Mouse (Mus musculus) spleen, embryonic (tissue): ENCODE measurements around the gene Nxpe5.

Experiments
- CTCF ChIA-PET: fragments of 350-600 bp; sonication (Branson Sonifier 250); formaldehyde crosslinking; loops from one replicate; lab custom pipeline; 2022; lab: Charles Lee

The Nxpe5 gene

GRCm38 (mm10) chr5:138251144-138251543 lies 25.4 kb downstream of the Nxpe5 start:
- CTCF ChIA-PET: no interaction called here

- CTCF ChIA-PET: interaction anchor here (1.2 kb wide), 1 partner anchor 31 kb away, joined by 3 read pairs; no protein-coding TSS in a partner anchor
Observed at GRCm38 (mm10) chr5:138253061-138253460, 27.4 kb downstream of the Nxpe5 start.

- CTCF ChIA-PET: no interaction called here
Observed at GRCm38 (mm10) chr5:138255353-138256093, 29.8 kb downstream of the Nxpe5 start, which contains the start of gene Lamtor4. Gene Lamtor4 (plus strand): TSS chr5:138255482.

- CTCF ChIA-PET: no interaction called here
Observed at GRCm38 (mm10) chr5:138256094-138256467, 30.4 kb downstream of the Nxpe5 start.

- CTCF ChIA-PET: interaction anchor here (0.7 kb wide), 1 partner anchor 28 kb away, joined by 3 read pairs; no protein-coding TSS in a partner anchor
Observed at GRCm38 (mm10) chr5:138256966-138257584, 31.4 kb downstream of the Nxpe5 start.

DNA sequence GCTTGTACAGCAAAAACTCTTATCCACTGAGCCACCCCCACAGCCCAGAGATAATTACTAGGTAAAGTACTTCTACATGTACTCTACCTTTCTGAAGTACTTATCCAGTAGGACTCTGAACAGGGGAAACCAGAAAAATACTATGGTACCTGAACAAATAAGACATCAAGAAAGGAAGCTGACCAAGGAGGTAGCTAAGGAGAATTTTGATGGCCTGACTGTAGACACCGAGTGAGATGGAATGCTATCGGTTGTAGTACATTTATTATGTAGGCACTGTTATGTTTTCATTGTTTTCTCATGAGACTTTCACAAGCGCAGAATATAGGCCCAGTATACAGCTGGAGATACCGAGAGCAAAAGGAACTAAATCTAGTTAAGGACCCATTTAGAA lies 31.9 kb downstream of the Nxpe5 start:
- CTCF ChIA-PET: interaction anchor here (0.7 kb wide), 1 partner anchor 29 kb away, joined by 3 read pairs; no protein-coding TSS in a partner anchor

DNA sequence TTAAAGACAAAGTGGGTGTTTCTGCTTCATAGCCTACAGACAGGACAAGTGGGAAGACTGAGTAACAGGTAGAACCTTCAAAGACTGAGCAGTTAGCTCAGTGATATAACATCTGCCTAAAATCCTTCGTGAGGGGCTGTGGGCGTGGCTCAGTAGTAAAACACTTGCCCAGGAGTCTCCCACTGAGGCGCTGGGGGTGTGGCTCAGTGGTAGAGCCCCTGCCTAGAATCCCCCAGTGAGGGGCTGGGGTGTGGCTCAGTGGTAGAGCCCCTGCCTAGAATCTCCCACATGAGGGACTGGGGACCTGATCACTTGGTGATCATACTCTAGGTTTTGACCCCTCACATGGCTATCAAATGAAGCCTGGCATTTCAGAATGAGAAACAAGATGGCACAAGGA lies 32.4 kb downstream of the Nxpe5 start:
- CTCF ChIA-PET: interaction anchor here (0.7 kb wide), 1 partner anchor 29 kb away, joined by 3 read pairs; no protein-coding TSS in a partner anchor

DNA sequence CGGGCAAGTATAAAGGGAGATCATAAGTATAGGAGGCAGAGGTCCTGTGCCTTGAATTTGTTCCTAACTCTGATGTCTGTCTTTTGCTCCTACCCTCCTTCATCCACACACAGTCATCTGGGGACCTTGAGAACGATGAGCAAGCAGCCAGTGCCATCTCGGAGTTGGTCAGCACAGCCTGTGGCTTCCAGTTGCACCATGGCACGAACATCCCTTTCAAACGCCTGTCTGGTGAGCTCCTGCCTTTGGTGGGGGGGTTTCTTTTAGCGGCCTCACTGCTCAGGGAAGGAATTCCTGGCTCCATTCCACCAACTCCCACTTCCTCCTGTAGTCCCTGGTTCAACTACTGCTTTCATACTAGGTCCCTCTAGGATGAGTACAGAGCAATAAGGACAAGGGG lies 32.8 kb downstream of the Nxpe5 start:
- CTCF ChIA-PET: no interaction called here

- CTCF ChIA-PET: no interaction called here
Observed at GRCm38 (mm10) chr5:138258993-138259392, 33.3 kb downstream of the Nxpe5 start.

DNA sequence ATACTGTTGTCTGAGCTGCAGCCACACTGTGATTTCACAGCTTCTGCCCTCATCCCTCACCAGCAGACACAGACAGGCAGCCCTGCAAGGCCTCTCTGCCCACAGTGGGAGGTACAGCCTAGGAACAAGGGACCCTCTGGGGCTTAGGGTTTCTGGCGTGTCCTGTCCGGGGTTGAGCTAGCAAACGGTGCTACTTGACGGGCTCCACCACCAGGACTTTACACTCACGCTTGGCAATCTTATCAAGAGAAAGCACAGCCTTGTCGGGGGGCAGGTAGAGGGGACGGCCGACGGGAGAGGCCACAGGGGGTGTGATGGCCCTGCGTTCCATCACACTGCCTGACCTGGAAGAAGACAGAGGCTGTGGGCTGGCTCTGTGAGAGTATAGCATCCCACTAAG lies 34.4 kb downstream of the Nxpe5 start:
- CTCF ChIA-PET: no interaction called here

DNA sequence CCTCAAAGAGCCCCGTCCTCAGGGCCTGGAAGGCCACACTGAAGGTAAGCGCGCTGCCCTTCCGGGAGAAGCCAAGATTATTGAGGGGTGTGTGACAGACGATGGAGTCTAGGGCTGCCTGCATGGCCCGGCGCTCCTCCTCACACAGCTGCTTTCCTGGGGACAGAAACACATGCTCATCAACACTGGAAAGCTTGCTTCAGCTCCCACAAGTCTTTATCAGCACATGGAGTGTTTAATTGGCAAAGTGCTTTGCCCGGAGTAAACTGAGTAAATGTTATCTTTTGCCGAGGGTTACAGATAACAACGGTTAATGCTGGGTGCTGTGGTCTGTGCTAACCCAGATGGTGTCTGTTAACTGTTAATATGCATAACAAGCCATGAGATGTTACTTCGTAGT lies 35.1 kb downstream of the Nxpe5 start:
- CTCF ChIA-PET: no interaction called here

DNA sequence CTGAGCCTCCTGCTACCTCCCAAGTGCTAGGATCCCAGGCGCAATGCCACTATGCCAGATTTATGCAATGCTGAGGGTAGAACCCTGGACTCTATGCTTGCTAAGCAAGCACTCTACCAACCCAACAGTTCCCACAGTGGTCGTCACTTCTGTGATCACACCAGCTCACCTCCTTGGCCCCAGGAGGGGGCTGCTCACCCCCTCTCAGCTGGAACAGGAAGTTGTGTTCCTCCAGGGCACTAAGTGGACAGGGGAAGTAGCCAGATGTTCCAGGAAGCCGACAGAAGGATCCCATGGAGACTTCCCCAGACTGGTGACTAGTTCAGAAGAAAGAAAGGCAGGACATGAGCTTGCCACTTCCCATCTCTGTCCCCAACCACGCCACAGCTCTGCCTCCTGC lies 36.3 kb downstream of the Nxpe5 start:
- CTCF ChIA-PET: no interaction called here

GRCm38 (mm10) chr5:138262582-138263240 lies 37.0 kb downstream of the Nxpe5 start:
- CTCF ChIA-PET: interaction anchor here (1.1 kb wide), 1 partner anchor 18 kb away, joined by 4 read pairs; no protein-coding TSS in a partner anchor

GRCm38 (mm10) chr5:138263260-138264206 lies 37.8 kb downstream of the Nxpe5 start, which contains the start of gene BC037034:
Gene BC037034 (minus strand): TSS chr5:138264033.
- CTCF ChIA-PET: interaction anchor here (1.1 kb wide), 1 partner anchor 18 kb away, joined by 4 read pairs; no protein-coding TSS in a partner anchor

DNA sequence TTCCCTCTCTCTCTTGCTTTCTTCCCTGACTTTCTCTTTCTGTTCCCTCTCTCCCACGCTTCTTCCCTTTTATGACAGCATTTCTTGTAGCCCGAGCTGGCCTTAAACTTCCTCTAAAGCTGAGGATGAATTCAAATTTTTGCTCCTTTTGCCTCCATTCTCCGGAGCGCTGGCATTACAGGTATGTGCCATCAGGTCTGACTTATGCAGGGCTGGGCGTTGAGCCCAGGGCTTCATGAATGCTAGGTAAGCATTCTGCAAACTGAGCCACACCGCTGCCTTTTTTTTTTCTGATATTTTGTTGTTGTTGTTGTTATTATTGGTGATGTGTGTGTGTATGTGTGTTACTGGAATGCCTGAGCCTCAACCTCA lies 38.5 kb downstream of the Nxpe5 start:
- CTCF ChIA-PET: no interaction called here

DNA sequence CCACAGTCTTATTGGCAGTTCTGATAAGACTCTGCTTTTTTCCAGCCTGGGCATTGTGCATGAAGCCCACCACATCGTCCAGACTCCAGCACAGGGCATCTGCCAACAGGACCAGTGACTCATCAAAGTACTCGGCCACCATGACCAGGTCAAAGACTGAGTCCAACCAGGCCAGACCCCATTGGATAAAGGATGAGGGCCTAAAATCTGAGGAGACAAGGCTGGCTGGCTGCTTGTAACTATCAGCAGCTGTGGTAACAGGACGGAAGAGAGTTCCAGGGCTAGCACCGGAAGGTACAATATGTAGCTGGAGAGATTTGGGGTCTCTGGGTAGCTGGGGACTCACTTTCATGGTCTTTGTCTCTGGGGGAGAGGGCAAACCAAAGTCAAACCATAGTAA lies 40.0 kb downstream of the Nxpe5 start:
- CTCF ChIA-PET: interaction anchor here (0.9 kb wide), 1 partner anchor 11 kb away, joined by 3 read pairs; no protein-coding TSS in a partner anchor

DNA sequence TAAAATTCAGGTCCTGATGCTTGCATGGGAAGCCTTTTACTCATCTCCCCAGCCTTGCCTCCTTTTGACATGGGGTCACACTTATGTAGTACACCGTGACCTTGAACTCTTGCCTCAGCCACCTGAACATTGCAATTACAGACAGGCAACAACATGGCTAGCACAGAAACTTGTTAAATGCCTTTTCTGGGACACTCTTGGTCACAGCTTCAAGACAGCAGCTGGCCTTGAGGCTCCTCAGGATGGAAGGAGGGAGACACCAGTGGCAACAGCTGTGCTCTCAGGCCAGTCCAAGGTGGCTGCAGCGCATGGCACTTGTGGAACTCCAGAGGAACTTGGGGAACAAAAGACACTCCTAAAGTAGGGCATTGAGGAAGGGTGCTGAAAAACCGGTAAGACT lies 41.4 kb downstream of the Nxpe5 start:
- CTCF ChIA-PET: no interaction called here

DNA sequence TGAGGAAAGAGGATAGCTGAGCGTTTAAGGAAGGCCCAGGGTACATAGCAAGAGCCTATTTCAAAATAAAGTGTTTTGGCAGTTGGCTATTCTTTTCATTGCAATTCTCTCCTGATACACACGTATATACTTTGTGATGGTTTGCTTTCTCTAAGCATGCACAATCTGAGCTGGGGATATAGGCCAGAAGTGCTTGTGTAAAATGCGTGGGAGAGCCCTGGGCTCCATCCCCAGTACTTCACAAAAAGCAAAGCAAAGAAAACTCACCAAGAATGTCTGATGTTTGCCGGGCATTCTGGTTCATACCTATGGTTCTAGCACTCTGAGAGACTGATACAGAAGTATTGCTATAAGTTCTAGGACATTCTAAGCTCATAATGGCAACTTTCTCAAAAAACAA lies 43.3 kb downstream of the Nxpe5 start:
- CTCF ChIA-PET: no interaction called here

DNA sequence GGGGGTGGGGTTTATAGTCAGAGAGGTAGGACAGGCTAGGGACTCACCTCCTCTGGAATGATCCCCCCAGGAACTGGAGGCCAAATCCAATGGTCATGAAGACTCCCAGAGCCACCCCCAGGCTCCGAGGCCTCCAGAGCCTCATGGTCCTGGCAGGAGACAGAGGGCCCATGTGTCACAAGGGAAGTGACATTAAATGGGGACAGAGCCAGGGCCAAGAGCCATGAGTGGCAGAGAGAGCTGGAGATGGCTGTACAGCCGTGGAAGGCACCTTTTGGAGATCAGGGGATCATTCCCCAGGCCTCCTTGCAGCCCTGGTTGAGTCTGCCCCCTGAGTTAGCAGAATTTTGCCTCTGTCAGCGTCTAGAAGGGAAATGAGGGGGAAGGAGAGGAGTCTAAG lies 45.5 kb downstream of the Nxpe5 start:
- CTCF ChIA-PET: no interaction called here

DNA sequence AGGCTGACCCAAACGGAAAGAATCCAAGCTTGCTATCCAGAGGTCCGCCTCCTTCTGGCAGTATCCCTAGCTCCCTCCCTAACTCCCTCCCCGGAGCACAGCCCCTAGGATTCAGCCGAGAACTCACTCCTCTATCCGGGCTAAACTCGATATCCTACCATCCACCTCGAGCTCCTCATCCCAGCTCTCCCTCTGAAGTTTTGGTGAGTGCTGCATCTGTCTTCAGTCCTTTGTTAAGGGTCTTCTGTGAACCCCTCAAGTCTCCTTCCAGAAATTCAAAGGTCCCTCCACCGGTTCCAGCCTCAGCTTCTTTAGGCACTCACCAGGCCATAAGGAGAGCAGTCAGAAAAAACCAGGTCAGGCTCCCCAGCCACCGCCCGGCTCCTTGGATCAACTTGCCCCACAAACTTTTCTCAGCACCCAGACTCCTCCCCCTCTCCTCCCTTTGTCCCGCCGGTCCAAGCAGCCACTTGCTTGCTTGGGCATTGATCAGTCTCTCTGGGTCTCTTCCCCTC lies 46.8 kb downstream of the Nxpe5 start, which contains the start of gene Gal3st4:
Gene Gal3st4, minus strand, starts transcription at position 432 of the 515 bp plus-strand sequence.
- CTCF ChIA-PET: no interaction called here

DNA sequence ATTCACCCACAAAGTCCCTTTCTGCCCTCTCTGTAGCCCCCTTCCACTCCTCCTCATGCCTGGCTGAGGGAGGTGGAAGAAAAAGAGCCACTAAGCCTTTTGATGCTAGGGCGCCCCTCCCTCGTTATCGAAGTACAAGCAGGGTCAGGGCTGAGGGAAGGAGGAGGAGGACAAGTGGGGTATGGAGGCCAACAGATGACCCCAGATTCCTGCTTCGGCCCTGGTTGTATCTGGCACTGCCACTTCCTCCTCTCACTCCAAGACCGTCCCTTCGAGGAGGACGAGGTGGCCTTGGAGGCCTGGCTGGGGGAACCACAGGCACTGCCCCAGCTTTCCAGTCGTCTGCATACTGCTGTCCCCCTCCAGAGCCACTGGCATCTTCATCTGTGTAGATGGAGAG lies 48.5 kb downstream of the Nxpe5 start:
- CTCF ChIA-PET: interaction anchor here (0.8 kb wide), 1 partner anchor 36 kb away, joined by 5 read pairs; no protein-coding TSS in a partner anchor
